Mouse (Mus musculus) c-Kit-positive CD71-negative TER-119-negative erythroid progenitor cells, embryonic 14.5 days (primary cell): ENCODE results near the gene Gabarapl2.

Experiments
- DNase-seq: peaks from one replicate; pipeline ENCODE4 v3.0.0-alpha.2; 2013; ENCODE audit warnings: low read depth

The Gabarapl2 gene

DNA sequence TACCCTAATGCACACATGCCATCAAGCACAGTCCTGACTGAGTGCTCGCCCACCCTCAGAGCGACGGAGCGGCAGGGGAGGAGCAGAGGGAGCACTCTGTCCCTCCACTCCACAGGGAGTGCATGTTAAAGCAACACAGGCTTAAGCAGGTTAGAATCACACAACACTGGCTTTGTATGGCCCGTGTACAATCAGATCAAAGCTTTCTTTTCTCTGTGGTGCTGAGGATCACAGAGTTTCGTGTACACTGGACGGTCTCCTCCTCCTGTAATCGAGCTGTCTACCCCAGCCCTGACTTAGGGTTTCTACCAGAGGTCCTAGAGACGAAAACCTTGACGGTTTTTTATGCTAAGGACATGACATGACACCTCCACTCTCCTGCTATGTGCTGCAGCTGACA lies 28.0 kb downstream of the Gabarapl2 start:
- no peak for DNase-seq

- DNase-seq: no peak
These were observed 28.5 kb downstream of the Gabarapl2 start for GRCm38 (mm10) chr8:111968991-111969390.

- no peak for DNase-seq
These were observed 33.6 kb downstream of the Gabarapl2 start for GRCm38 (mm10) chr8:111974138-111974537.

GRCm38 (mm10) chr8:111975706-111976105 lies 35.2 kb downstream of the Gabarapl2 start:
- no peak for DNase-seq

DNA sequence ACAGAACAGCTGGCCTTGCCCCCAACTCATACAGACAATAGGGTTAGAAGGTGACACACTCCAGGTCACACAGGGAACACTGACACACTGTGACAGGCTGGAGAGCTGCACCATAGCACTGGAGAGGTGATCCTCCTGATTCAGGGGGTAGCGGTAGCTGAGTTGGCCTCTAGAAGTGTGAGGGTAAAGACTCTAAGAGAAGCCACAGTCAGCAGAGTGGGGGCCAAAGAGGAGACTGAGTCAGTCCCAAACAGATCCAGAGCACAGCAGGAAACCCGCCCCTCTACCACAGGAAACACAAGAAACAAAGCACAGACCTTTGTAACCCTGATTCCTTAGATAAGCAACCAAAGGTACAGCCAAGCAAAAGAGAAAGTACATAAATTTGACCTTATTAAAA lies 35.8 kb downstream of the Gabarapl2 start:
- no peak for DNase-seq

- no peak for DNase-seq
These were observed 37.6 kb downstream of the Gabarapl2 start for GRCm38 (mm10) chr8:111978147-111978546.

- DNase-seq: no peak
These were observed 41.6 kb downstream of the Gabarapl2 start for GRCm38 (mm10) chr8:111982116-111982515.

- DNase-seq: no peak
These were observed 44.0 kb downstream of the Gabarapl2 start for GRCm38 (mm10) chr8:111984511-111984910.

GRCm38 (mm10) chr8:111989911-111990310 lies 49.4 kb downstream of the Gabarapl2 start:
- peak; percentile 81 for DNase-seq

GRCm38 (mm10) chr8:111991278-111991677 lies 50.8 kb downstream of the Gabarapl2 start:
- no peak for DNase-seq

GRCm38 (mm10) chr8:111992013-111992702 lies 51.7 kb downstream of the Gabarapl2 start, which contains the start of gene Adat1:
TSS of gene Adat1 (minus strand) at chr8:111992302.
- DNase-seq: peak; percentile 77

- no peak for DNase-seq
These were observed 52.2 kb downstream of the Gabarapl2 start for GRCm38 (mm10) chr8:111992703-111993039.
